Mouse (Mus musculus) liver (tissue): ENCODE data around the gene Setd1a.
A peak's percentile ranks its signal among the peaks of the same experiment; 100 is the strongest.
"Not testable (repeated sequence)": the region's sequence is repeated elsewhere in the genome, so short reads cannot be mapped to it uniquely, and the experiment has no call there.

ENCODE experiments used
- DNase-seq: peaks from one replicate; pipeline ENCODE4 v3.0.0-alpha.2; 2020; ENCODE audit warnings: mixed read lengths

Setd1a gene

GRCm38 (mm10) chr7:127837878-127838277 is 61.4 kb downstream of the Setd1a start:
- not testable (repeated sequence) for DNase-seq

DNA sequence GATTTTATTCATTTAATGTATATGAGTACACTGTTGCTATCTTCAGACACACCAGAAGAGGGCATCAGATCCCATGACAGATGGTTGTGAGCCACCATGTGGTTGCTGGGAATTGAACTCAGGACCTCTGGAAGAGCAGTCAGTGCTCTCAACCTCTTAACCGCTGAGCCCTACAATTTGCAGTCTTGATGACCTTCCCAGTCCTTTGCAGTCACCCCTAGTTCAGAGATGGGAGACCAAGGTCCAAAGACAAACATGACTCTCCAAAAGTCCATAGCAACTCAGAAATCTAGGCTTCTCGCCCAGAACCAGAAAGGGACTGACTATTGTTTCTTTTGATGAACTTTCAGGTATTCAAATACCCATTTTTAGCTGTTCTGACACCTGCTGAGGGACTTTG is 63.6 kb downstream of the Setd1a start:
- not testable (repeated sequence) for DNase-seq

DNA sequence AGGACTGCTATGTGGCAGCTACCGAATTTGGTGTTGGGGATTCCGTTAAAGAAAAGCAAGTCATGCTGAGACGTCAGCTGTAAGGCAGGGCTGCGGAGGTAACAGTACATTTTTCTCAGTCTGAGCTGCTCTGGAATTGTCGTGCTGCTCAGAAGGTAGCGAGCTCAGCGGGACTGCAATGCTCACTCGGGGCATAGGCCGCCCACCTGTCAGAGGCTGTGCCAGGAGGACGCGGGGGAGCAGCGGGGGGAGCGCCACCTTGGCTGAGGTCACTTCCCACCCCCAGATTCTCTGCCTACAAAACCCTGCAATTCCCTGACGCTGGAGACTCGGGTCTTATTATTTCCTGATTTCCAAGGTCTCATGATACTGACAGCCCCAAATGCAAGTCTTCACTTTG is 64.4 kb downstream of the Setd1a start:
- DNase-seq, result peak; percentile 44

- peak; percentile 93 for DNase-seq
Observed at GRCm38 (mm10) chr7:127841340-127842000, 65.0 kb downstream of the Setd1a start.

- DNase-seq, result peak; percentile 84
Observed at GRCm38 (mm10) chr7:127842001-127842718, 65.7 kb downstream of the Setd1a start.
